Mouse (Mus musculus) left cerebral cortex, postnatal 36 days (tissue): ENCODE measurements around the gene Trdmt1. TPM values are rescaled to one million over a fixed set of nuclear protein-coding genes. Genes with fewer than 3 reads are reported as not detected.

ENCODE experiments used
- DNase-seq, 2 experiments: peaks; one replicate each; pipeline ENCODE4 v3.0.0; 2021 to 2022; ENCODE audit warnings: low spot score in 2 of 2, mixed read lengths in 1 of 2
- intact Hi-C: fragments of 180-260 bp; cut with DNase I; formaldehyde crosslinking; loops from one replicate; pipeline ENCODE4 v1.15.1; 2025
- total RNA-seq, 2 experiments: library from RNA; stranded (reverse); gene quantifications; 2 replicates each; pipeline ENCODE4 v1.2.3; 2021

Trdmt1 gene
- total RNA-seq, 2 experiments from 2014 or later: 4.6 to 7.9 TPM

DNA sequence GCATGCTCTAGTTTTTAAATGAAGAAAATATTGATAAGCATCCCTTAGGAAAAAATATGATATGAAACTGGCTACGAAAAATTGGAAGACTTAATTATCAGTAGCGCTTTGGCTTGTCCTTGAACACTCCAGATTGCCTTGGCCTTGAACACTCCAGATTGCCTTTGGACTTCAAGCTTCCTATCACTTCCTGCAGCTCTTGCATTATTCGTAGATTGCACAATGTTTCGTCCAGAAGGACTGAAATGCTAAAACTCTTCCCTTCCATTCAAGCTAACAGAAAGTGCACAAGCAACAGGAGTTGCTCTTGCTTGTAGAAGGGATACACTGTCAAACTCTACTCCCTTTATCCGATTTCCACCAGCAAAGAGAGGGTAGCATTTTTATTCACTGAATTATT, 14.8 kb upstream of the Trdmt1 start:
- no peak for DNase-seq
- intact Hi-C loops: no loop called here

DNA sequence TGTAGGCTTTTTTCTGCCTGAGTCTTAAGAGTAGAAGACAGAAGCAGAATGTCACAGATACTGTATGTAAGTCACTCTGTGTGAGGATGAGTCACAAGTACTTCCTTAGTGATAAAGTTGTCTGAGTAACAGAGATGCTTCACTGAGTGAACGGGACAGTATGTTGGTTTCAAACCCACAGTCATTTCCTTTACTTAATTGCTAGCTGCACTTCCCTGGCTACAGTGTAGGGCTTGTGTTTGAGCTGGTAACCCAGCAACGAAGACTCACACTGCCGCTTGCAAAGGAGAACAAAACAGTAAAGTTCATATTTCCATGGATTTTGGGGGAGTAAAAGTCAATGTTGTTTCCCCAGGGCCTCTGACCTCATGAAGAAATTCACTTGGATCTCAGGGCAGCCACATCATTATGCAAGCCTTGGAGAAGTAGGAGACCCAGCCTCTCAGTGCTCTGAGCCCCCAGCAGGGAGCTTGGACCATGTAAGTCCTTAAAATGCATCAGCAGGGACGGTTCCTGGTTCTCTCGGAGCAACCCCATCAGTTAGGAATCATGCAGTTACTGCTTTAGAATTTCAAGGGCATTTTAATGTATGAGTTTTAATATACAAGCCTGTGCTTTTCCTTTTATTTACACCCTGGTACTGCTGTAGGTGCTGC, 14.3 kb upstream of the Trdmt1 start:
- DNase-seq: no peak
- intact Hi-C loops: no loop called here

DNA sequence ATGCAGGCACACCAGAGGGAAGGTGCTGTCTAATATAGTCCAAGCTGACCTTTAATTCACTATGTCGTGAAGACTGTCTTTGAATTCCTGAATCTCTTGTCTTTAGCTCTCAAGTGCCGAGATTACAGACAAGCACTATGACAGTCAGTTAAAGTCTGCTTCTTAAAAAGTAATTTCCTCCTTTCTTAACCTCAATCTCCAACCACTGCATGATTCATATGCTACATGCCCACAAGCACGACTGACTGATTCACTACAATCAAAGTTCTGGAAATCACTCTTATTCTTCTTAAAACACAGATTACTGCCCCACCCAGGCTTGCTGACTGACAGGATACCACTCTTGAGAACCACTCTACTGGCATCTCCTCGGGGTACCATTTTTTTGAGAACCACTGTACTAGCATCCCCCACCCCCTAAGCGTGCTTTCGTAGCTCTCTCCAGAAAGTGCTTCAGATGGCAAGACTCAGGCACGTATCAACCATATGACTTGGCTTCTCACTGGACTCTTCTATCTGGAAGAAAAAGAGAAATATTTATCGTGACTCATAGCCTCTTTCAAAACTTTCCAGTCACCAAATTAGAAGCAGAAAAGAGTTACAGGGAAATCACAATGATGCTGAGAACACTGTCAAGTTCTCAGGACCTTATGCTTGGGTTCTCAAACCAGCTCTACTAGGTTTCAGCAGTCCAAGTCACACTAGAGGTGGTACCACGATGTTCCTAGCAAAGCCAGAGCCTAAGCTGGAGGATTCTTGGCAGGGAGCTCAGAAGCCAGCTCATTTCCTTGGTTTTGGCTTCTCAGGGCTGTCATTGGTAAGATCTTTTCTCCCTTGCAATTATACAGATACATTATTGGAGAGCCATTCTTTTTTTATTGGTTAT, 12.9 kb upstream of the Trdmt1 start:
- intact Hi-C loops: no loop called here
- DNase-seq: no peak

DNA sequence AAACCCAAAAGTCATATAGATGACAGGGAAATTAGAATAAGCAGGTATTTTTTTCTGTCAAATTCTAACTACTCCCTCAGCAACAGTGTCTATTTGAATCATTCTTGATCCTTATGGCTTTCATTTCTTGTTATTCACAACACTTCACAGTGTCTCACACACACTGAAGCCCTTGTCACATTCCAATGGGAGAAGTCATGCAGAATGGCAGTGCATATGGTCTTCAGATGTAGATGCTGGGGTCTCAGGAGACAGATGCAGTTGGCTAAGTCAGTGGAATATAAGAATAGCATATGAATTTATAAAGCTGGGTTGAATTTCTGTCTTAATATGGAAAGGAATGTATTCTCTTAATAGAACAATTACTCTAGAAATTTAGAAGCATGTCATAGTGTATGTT, 11.8 kb upstream of the Trdmt1 start:
- DNase-seq: no peak
- intact Hi-C loops: no loop called here

DNA sequence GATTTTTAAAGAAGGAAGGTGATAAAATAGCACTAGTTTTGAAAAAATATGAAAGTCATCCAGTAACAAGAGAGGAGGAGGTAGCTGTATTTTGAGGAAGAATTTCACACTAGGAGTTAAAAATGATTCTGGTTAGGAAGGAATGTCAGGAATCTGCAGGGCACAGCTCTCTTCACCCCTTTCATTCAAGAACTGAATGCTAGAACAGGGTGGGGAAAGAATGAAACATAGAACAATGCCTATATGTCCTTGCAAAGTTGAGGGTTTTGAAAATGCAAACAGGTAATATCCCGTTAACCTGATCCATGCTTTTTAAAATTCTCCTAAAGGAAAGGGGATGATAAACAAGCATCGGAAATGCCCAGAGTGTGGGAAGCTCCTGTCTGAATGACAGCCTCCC, 9.5 kb upstream of the Trdmt1 start:
- no peak for DNase-seq
- intact Hi-C loops: no loop called here

DNA sequence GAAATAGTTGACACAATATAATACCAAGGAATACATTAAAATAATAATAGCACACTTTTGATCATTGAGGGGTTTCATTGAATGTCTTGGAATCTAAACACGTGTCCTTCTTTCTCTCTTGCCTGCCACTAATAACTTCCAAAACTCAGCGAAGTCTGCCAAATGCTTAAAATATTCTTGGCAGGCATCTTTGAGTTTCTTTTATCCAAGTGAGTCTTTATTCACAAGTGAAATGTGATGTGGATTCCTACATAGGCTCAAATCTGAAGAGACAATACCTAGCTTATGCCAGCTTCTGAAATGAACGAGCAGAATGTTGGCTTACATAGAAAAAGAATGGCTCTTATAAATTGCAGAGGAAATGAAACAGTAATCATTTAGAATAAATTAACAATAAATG, 4.3 kb upstream of the Trdmt1 start:
- intact Hi-C loops: loop anchor here (10.0 kb wide), 1 partner anchor 134 kb away; no protein-coding TSS in a partner anchor
- no peak for DNase-seq

DNA sequence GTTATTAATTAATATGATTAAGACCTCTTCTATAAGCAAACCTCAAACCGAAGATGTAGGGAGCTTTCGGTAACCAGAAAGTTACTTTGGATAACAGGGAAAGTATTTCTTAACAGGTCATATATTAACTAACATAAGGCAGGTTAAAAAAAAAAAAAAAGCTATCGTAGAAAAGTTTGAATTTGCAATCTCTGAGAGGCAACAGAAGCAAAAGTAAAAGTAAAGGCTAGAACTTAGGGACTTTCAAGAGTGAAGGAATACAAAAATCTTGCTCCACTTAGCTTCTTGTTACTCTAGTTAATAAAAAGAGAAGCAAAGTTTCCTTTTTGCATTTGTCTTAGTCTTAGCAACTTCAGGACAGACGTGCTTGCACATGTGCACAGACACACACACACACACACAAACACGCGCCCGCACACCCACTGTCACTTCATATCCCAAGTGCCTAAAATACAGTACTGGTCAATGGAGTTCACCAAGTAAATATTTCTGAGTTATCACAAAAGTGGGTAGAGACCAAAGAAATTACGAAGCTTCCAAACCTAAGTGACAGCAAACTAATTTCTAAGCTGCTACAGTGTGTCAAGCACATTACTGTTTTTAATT, 846 bp downstream of the Trdmt1 start:
- intact Hi-C loops: loop anchor here (2.0 to 10.0 kb wide), 2 partner anchors 31 to 129 kb away; no protein-coding TSS in a partner anchor
- DNase-seq: no peak

DNA sequence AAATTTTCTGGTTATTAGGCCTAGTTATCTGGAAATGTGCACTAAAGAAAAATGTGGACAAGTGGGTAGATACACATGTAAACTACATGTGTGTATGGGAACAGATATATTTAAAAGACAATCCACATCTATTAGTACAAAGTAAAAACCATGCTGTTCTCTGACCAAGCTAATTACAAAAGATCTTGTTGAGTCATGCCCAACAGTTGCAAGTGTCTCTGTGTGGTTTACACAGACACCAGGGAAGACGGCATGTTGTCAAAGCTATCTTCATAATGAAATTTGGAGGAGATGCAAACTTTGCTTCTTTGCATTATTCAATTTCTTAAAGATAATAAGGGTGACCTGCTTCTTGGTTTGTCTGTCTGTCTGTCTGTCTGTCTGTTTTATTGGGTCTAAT, 4.6 kb downstream of the Trdmt1 start:
- DNase-seq: no peak
- intact Hi-C loops: loop anchor here (10.0 kb wide), 1 partner anchor 125 kb away; no protein-coding TSS in a partner anchor

DNA sequence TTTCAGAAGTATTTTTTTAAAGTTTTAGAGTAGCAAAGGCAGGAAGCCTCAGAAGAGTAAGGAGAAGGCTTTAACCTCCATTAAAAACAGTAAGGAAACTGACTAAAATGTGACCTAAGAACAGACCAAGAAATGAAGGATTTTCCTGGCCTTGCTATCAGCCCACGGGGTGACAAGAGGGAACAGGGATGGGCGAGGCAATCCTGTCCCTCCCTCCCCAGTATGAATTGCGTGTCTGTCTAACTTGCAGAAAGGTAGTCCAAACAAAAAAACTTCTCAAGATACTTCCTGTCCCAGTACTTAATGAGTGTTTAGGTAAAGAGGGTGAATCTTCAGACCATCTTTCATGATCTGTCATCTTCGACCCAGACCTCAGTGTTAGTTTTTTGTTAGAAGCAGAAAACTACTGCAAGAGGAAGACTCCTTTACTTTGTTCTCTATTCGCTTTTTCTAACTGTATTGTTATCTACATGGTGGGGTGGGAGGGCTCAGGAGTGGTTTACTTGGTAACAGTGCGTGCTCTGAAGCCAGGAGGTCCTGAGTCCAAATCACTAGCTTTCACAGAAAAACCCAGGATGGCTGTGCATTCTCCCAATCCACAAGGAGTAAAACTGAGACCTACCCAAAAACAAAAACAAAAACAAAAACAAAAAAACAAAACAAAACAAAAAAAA, 5.6 kb downstream of the Trdmt1 start:
- intact Hi-C loops: no loop called here
- no peak for DNase-seq

DNA sequence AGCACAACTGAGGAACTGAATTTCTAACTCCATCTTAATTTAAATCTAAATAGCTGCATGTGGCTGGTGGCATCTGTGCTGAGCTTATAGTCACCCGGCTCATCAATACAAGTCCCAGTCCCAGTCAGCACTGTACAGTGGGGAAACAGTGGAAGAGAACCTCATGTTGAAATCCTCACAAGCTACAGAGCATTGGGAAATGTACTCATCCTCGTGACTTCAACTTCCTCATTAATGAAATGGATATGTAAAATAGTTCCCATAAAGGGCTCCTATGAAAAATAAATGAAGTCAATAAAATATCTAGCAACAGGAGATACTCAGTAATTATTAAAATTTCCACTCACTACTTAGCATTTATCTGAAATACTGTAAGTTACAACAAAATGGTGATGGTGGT, 6.2 kb downstream of the Trdmt1 start:
- no peak for DNase-seq
- intact Hi-C loops: no loop called here

DNA sequence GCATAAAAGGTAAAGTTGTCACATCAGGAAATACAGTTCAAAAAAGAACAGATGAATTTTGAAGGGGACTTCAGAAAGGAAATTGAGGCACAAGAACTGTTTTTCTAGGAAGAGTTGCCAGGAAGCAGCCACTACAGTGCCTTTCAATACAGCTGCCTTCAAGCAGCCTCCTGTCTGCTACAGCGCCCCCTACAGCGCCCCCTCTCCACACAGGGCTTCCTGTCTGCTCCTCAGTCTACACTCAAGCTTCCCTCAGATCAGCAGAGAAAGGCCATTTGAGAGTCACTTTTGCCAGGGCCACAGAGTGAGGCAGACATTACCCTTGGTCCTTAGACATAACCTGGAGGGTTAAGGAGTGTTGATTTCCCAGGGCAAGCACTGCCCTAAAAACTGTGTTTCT, 6.7 kb downstream of the Trdmt1 start:
- intact Hi-C loops: no loop called here
- DNase-seq: no peak

DNA sequence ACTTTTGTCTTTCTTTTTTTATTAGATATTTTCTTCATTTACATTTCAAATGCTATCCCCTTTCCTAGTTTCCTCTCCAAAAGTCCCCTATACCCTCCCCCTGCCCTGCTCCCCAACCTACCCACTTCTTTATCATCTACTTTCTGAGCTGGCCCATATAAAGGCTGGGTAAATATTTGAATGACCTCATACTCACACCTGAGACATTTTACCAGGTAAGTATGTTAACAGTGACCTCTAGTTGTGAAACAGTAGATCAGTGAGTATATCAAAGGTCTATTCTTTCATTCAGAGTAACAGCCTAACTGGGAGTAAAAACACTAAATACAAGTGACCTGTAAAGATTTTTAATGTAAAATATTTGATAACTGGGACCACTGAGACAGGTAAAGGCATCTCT, 7.7 kb downstream of the Trdmt1 start:
- no peak for DNase-seq
- intact Hi-C loops: no loop called here

DNA sequence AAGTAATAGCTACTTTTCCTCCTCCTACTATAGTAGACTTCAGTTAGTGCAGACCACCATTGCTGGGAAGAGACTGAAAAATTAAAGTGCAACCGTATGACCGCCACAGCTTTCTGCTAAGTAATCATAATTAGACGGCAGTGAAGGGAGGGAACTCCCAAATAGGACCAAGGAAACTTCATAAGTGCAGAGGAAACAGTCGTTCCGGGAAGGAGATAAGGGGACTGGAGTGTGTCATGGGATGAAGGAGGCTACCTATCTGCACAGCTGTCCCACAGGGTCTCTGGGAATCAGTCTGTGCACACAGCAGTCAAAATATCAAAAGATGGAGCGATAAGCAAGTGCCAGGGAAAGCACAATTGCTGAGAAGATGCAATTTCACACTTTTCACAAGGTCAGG, 13.8 kb downstream of the Trdmt1 start:
- no peak for DNase-seq
- intact Hi-C loops: no loop called here

DNA sequence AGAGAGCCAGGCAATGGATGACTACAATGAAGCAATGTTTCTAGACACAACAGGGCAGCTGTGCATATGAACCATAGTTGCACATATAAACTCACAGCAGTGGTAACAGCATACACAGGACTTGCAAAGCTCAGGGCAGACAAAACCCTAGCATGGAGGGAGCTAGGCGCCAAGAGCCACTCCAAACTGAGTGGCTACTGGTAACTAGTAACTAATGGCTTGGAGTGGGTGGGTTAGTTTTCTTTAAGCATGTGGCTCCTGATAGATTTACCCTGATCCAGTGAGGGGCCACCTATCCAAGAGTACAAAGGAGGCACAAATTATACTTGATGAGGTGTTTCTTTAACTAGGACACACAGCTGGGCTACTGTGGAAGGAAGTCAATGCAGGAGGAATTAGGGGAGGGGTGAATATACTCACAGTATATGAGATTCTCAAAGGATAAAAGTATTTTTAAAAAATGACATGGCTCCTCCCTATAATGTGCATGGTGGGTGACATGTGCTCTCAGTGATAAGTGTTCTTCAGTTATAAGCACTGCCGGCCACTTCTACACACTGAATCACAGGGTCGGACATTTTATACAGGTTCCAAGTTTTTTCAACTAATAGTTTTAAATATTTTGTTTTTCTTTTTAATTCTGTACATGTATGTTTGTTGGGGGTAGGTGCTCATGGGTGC, 15.1 kb downstream of the Trdmt1 start:
- DNase-seq: no peak
- intact Hi-C loops: no loop called here

DNA sequence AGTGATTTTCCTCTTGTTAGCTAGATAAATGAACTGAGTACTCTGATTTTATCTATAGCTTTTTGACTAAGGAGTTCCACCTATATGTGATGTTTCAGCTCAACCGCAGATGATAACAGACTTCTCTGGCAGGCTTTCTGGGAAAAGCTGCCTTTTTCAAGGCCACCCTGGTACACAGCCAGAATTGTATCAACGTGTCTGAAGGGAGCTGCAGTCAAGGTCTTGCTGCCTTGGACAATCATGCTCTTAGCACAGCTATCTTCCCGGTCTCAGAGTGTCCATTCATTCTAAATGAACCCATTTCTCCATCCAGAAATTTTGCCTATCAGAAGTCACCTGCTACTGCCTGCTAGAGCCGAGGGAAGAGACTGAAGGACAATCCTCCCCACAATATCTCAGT, 16.9 kb downstream of the Trdmt1 start:
- DNase-seq: no peak
- intact Hi-C loops: no loop called here

DNA sequence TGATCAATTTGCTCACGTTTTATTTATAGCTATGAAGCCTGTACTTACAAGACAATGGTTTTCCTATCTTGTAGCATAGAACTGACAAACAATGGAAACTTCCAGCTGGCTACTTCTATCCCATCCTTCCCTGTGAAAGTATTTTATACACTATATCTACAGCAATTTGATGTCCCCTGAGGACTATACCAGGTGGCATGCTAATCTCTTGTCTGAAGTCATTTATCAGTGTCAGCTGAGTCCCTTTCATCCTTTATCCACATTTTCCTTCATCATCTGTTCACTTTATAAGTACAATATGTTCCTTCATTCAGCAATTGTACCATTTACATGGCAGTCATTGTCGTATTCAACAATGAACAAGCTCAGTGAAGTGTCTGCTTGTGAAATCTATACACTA, 17.3 kb downstream of the Trdmt1 start:
- intact Hi-C loops: no loop called here
- no peak for DNase-seq

DNA sequence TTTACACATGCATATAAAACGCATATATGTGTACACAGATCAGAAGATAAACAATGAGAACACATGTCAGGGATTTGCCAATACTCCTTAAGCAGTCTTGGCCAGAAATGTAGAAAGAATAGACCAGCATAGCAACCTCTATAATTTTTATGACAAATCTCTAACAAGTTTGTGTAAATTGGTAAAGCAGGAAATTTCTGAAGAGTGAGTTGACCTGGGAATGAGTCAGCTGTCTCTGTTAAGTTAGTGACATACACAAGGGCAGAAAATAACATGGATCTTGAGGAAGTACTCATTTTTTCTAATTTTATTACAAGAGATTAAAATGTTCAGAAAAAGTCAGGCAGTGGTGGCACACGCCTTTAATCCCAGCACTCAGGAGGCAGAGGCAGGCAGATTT, 18.3 kb downstream of the Trdmt1 start:
- intact Hi-C loops: no loop called here
- no peak for DNase-seq

DNA sequence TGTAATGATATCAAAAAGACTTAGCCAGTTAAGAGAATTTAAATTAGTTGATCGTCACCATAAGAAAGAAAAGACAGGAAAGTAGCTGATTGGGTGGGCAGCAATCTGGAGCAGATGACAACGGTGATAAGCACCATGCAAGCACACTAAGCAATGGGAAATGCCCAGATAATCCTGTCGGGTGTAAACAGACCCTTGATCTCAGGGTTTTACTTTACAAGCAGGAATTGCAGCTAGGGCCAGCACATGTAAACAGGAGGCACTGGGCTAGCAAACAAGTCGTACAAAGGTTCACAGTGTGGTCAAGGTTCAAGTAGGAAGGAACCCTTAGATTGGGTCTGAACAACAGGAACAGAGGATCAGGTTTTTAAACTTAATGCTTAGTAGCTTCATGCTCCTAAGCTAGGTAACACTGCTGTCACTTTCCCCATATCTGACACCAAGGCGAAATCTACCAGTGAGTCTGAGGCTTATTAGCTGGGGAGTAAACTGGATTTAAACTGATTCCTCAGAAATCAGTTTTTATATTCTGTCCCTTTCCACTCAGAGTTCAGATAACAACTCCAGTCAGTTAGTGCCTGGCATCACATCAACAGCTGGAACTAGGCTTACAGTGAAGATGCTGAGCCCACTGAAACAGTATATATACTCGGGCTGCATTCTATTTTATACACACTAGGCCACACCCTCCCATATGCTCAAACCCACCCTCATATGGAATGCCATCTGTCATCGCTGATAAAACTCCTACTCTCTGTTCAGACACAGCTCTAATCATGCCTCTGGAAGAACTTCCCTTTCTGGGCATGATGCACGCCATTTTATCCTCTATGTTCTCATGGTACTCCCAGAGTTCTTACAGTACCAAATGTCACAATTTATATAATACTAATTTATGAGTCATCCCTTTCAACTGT, 20.7 kb downstream of the Trdmt1 start:
- intact Hi-C loops: no loop called here
- peak; percentile 57 to 60 for DNase-seq

DNA sequence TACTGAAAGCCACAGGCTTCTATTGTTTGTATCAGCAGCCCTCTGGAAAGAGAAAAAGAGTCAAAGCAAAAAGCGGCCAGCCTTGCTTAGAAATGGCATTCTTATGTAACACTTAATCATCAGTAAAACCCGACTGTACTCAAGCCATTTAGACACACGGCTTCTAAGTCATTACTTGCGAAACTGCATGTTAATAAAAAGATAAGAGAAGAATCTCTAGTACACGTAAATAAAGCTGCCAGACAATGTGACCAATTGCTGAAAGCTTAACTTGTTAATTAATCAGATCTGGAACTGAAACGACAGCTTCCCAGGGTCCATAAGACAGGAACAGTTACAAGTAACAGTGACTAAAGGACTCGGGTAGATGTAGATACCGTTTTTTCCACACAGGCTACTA, 22.4 kb downstream of the Trdmt1 start:
- DNase-seq: no peak
- intact Hi-C loops: no loop called here
